Mouse (Mus musculus) lung, embryonic 14.5 days (tissue): ENCODE results near the gene Khnyn. TPM values are rescaled to one million over a fixed set of nuclear protein-coding genes. Genes with fewer than 3 reads are reported as not detected.
A peak's percentile ranks its signal among the peaks of the same experiment; 100 is the strongest.

Experiments
- ATAC-seq: fragments of 200-750 bp; cut with Nextera tagmentation; 2 replicates; pipeline ENCODE4 v1.8.0; 2017; ENCODE audit warnings: mild to moderate bottlenecking, moderate TSS enrichment, moderate library complexity; ENCODE audit not compliant: insufficient read depth
- DNase-seq: peaks from one replicate; pipeline ENCODE4 v3.0.0-alpha.2; 2015
- H3K27ac ChIP-seq: fragments of 300-500 bp; sonication (generic); 2 replicates; pipeline ENCODE4 v1.5.1; 2014; ENCODE audit warnings: low read depth, mild to moderate bottlenecking, moderate library complexity
- H3K27me3 ChIP-seq: fragments of 300-500 bp; sonication (generic); 2 replicates; pipeline ENCODE4 v1.6.1; 2014; ENCODE audit warnings: low read length, control low read depth; ENCODE audit not compliant: insufficient read depth
- H3K36me3 ChIP-seq: fragments of 300-500 bp; sonication (generic); 2 replicates; pipeline ENCODE4 v1.6.1; 2014; ENCODE audit warnings: control low read depth; ENCODE audit not compliant: insufficient read depth
- H3K4me1 ChIP-seq: fragments of 300-500 bp; sonication (generic); 2 replicates; pipeline ENCODE4 v1.6.1; 2014; ENCODE audit warnings: antibody characterized with exemption, control low read depth; ENCODE audit not compliant: insufficient read depth
- H3K4me2 ChIP-seq: fragments of 300-500 bp; sonication (generic); 2 replicates; pipeline ENCODE4 v1.6.1; 2014; ENCODE audit warnings: mild to moderate bottlenecking
- H3K4me3 ChIP-seq: fragments of 300-500 bp; sonication (generic); 2 replicates; pipeline ENCODE4 v1.5.1; 2014; ENCODE audit warnings: low read depth, low read length
- H3K9ac ChIP-seq: fragments of 300-500 bp; sonication (generic); 2 replicates; pipeline ENCODE4 v1.6.1; 2014
- H3K9me3 ChIP-seq: fragments of 300-500 bp; sonication (generic); 2 replicates; pipeline ENCODE4 v1.6.1; 2016; ENCODE audit warnings: low read depth, low read length, control low read depth
- CTCF ChIP-seq: IDR thresholded peaks from 2 replicates; pipeline ENCODE4 v1.5.1; 2016; ENCODE audit warnings: antibody characterized with exemption, low read depth
- WGBS: fragments of 180-500 bp; shearing (Covaris S2); extraction: QIAGEN DNeasy Blood & Tissue Kit; methylation state at CpG from one replicate; pipeline ENCODE4 v1.1.7; 2014; 5-methylcytosine and 5-hydroxymethylcytosine counted together
- polyA plus RNA-seq: library from polyadenylated mRNA; unstranded; fragments of >200 nt; fragmentation: Nextera tagmentation; extraction: Ambion mirVana; gene quantifications from 2 replicates; pipeline ENCODE4 v1.2.1, GENCODE M21; 2014

The Khnyn gene
- polyA plus RNA-seq, 1 experiment from 2014 or later, result 13.7 TPM

GRCm38 (mm10) chr14:55886571-55887382 lies 2.0 kb downstream of the Khnyn start:
- no peak overlapping the region for H3K27ac ChIP-seq
- no peaks in the 10 kb centered on the region for H3K27me3 ChIP-seq
- H3K9ac ChIP-seq, result peak overlapping the region; percentile 86; the same call in 1 of the 2 replicates
- peaks cover 10% of the 10 kb centered on the region; the same call in 1 of the 2 replicates for H3K4me1 ChIP-seq
- peak overlapping the region; percentile 67; the same call in 1 of the 2 replicates for H3K4me3 ChIP-seq
- 76% methylated on average over 24 of the region's 24 CpGs for WGBS
- no peak for TF ChIP-seq CTCF
- DNase-seq (no peak), ATAC-seq (no peak)
- no peaks in the 10 kb centered on the region for H3K9me3 ChIP-seq
- peaks cover 56% of the 10 kb centered on the region for H3K36me3 ChIP-seq
- peak overlapping the region; percentile 74; the same call in 1 of the 2 replicates for H3K4me2 ChIP-seq

- Histone ChIP-seq H3K36me3 (peaks cover 53% of the 10 kb centered on the region), H3K9ac (no peak overlapping the region), H3K4me2 (no peak overlapping the region), H3K4me3 (no peak overlapping the region), H3K4me1 (0 out of 2 replicates have a peak, but pooled peaks cover 7% of the 10 kb centered on the region), H3K27ac (no peak overlapping the region), H3K27me3 (no peaks in the 10 kb centered on the region), H3K9me3 (no peaks in the 10 kb centered on the region)
- WGBS, result 89% methylated on average over 12 of the region's 12 CpGs
- ATAC-seq (no peak), DNase-seq (no peak)
- no peak for TF ChIP-seq CTCF
Measured at GRCm38 (mm10) chr14:55897671-55898070, 12.9 kb downstream of the Khnyn start.

- H3K9me3 ChIP-seq, result no peaks in the 10 kb centered on the region
- no peak for DNase-seq
- peak overlapping the region; percentile 94 for H3K4me2 ChIP-seq
- H3K36me3 ChIP-seq, result peaks cover 43% of the 10 kb centered on the region
- no peaks in the 10 kb centered on the region for H3K27me3 ChIP-seq
- H3K4me1 ChIP-seq, result 0 out of 2 replicates have a peak, but pooled peaks cover 7% of the 10 kb centered on the region
- H3K27ac ChIP-seq, result no peak overlapping the region; the same call in 1 of the 2 replicates
- TF ChIP-seq CTCF, result no peak
- peak overlapping the region; percentile 41 for H3K4me3 ChIP-seq
- 82% methylated on average over 7 of the region's 7 CpGs for WGBS
- no peak for ATAC-seq
- H3K9ac ChIP-seq, result no peak overlapping the region; the same call in 1 of the 2 replicates
Measured at GRCm38 (mm10) chr14:55898947-55899346, 14.2 kb downstream of the Khnyn start.

GRCm38 (mm10) chr14:55899701-55900413 lies 15.1 kb downstream of the Khnyn start, which contains the start of gene Sdr39u1:
TSS of gene Sdr39u1 (minus strand) at chr14:55900293.
- Histone ChIP-seq H3K27ac (peak within 1 kb of the TSS; percentile 64), H3K9me3 (no peaks in the 10 kb centered on the region), H3K4me1 (0 out of 2 replicates have a peak, but pooled peaks cover 7% of the 10 kb centered on the region), H3K36me3 (peaks cover 34% of the 10 kb centered on the region), H3K27me3 (no peaks in the 10 kb centered on the region), H3K4me2 (peak within 1 kb of the TSS; percentile 94), H3K4me3 (peak within 1 kb of the TSS; percentile 41), H3K9ac (peak within 1 kb of the TSS; percentile 63)
- no peak for TF ChIP-seq CTCF
- WGBS, result 1% methylated on average over 39 of the region's 39 CpGs
- DNase-seq (peak; percentile 87), ATAC-seq (peak; percentile 91)

DNA sequence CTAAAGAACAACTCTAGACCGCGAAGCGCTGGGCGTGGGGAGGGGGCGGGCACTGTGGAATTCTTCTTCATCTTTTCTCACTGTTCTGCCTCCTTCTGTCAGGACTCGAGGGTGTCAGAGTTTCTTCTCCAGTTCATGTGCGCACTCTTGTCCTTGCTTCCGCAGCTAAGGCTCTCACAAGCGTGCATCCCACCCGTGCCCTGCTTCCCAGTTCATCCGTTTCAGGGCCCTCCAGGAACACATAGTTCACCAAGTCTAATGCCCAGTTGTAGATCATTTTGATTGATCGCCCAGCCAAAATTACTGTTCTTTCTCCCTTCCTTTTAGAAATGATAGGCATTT lies 15.6 kb downstream of the Khnyn start:
- no peak for DNase-seq
- Histone ChIP-seq H3K27ac (peak overlapping the region; percentile 64; the same call in 1 of the 2 replicates), H3K9ac (peak overlapping the region; percentile 63), H3K36me3 (peaks cover 28% of the 10 kb centered on the region), H3K4me3 (peak overlapping the region; percentile 41), H3K4me2 (peak overlapping the region; percentile 94), H3K4me1 (0 out of 2 replicates have a peak, but pooled peaks cover 7% of the 10 kb centered on the region), H3K9me3 (no peaks in the 10 kb centered on the region), H3K27me3 (no peaks in the 10 kb centered on the region)
- no peak for TF ChIP-seq CTCF
- WGBS, result 4% methylated on average over 12 of the region's 12 CpGs
- peak; percentile 25 for ATAC-seq

DNA sequence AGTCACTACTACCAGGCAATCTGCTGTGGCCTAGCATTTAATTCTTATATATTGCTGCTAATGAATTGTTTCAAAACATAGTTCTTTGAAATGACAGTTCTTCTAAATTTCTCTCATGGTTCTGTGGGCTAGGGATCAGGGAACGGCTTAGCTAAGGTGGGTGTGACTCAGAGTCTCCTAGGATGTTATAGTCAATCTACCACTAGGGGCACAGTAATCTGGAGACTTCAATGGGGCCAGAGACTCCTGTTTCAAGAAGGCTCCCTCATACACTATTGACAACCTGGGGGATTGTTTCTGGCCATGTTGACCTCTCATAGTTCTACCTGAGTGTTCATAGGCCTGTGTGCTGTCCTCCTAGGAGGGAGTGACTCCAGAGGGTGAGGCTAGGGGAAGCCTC lies 20.8 kb downstream of the Khnyn start:
- 15% methylated on average over 1 of the region's 1 CpGs for WGBS
- Histone ChIP-seq H3K4me2 (no peak overlapping the region), H3K4me1 (0 out of 2 replicates have a peak, but pooled peaks cover 6% of the 10 kb centered on the region), H3K9me3 (no peaks in the 10 kb centered on the region), H3K4me3 (no peak overlapping the region), H3K27ac (no peak overlapping the region), H3K9ac (no peak overlapping the region), H3K27me3 (no peaks in the 10 kb centered on the region), H3K36me3 (no peaks in the 10 kb centered on the region)
- ATAC-seq, result no peak
- DNase-seq, result no peak
- peak; percentile 47 for TF ChIP-seq CTCF

GRCm38 (mm10) chr14:55913406-55913805 lies 28.7 kb downstream of the Khnyn start:
- Histone ChIP-seq H3K36me3 (no peaks in the 10 kb centered on the region), H3K4me2 (no peak overlapping the region), H3K9me3 (no peaks in the 10 kb centered on the region), H3K4me3 (no peak overlapping the region), H3K4me1 (no peaks in the 10 kb centered on the region), H3K27ac (no peak overlapping the region), H3K9ac (no peak overlapping the region), H3K27me3 (no peaks in the 10 kb centered on the region)
- DNase-seq (no peak), ATAC-seq (no peak)
- 39% methylated on average over 4 of the region's 4 CpGs for WGBS
- no peak for TF ChIP-seq CTCF
